Mouse (Mus musculus) megakaryocyte, embryonic 14.5 days (primary cell): Measurements from ENCODE around the gene Lrg1.

ENCODE experiments used
- FLI1 ChIP-seq: IDR thresholded peaks from 2 replicates; pipeline ENCODE4 v1.6.1; 2012; ENCODE audit warnings: low read length, inconsistent platforms, mixed read lengths
- GATA1 ChIP-seq: IDR thresholded peaks from 3 replicates; pipeline ENCODE4 v1.6.1; 2012; ENCODE audit warnings: mixed read lengths, low read length, inconsistent platforms, borderline replicate concordance

DNA sequence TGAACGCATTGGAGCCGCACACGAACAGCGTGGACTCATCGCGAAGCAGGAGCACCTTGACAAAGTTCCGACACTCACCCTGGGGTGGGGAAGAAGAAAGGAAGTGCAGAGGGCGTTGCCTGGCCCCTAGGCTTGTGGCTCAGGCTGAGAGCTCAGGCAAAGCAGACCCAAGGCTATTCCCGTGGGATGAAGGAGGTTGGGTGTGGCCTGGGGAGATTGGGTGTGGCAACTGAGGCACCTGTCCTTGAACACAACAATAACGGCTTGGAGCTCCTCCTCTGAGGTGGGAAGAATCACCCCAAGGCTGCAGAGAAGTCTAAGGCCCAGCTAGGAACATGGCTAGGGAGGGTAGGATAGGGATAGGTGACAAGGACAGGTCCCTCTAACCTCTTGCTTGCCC, 9.3 kb upstream of the Lrg1 start:
- TF ChIP-seq GATA1, result no peak
- no peak for TF ChIP-seq FLI1
